Mouse (Mus musculus): ENCODE results near the gene Anapc11.
A peak's percentile ranks its signal among the peaks of the same experiment; 100 is the strongest.
"Not testable (repeated sequence)": the region's sequence is repeated elsewhere in the genome, so short reads cannot be mapped to it uniquely, and the experiment has no call there.

Gene Anapc11

GRCm38 (mm10) chr11:120598283-120598989, at the start of gene Anapc11, which contains the start of gene Alyref:
Anapc11 (plus strand) TSS chr11:120598421.
Alyref (minus strand) TSS chr11:120598365.
- peak; percentile 97 for DNase-seq

GRCm38 (mm10) chr11:120548786-120549167, 49.4 kb upstream of the Anapc11 start:
- no peak for DNase-seq

- DNase-seq, result peak; percentile 94
Measured at GRCm38 (mm10) chr11:120549168-120549945, 48.9 kb upstream of the Anapc11 start, which contains the start of gene Mcrip1. Mcrip1 (minus strand) TSS chr11:120549727.

DNA sequence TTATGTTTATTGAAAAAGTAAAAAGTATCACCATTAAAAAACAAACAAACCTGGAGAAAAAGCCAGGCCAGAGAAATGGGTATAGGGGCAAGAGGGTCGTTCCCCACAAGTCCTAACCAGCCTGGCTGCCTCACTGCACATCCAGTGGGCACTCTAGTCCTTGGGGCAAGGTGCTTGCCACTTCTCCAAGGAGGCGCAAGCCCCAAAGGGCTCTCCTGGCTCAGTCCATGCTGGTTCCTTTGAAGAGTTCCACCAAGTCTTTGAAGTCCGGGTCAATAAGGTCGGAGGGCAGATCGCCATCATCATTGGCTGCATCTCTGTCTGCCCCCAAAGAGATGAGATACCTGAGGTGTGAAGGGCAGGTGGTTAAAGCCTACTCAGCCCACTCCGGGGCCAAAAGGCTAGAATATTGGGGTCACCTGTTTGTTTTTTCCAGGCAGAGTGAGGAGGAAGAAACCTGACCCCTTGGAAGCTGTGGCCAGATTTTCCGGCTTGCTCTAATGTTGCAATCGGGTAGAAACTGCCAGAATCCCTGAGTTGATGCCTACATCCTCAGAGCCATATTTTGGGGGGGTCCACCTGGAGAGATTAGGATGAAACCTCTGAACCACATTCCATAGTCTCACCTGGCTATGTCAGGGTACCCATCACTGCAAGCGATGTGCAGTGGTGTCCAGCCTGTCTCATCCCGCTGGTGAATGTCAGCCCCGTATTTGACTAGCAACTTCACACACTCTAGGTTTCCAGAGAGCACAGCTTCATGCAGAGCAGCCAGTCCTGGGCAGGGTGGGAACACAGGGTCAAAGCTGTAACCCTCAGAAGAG, 48.0 kb upstream of the Anapc11 start:
- no peak for DNase-seq

DNA sequence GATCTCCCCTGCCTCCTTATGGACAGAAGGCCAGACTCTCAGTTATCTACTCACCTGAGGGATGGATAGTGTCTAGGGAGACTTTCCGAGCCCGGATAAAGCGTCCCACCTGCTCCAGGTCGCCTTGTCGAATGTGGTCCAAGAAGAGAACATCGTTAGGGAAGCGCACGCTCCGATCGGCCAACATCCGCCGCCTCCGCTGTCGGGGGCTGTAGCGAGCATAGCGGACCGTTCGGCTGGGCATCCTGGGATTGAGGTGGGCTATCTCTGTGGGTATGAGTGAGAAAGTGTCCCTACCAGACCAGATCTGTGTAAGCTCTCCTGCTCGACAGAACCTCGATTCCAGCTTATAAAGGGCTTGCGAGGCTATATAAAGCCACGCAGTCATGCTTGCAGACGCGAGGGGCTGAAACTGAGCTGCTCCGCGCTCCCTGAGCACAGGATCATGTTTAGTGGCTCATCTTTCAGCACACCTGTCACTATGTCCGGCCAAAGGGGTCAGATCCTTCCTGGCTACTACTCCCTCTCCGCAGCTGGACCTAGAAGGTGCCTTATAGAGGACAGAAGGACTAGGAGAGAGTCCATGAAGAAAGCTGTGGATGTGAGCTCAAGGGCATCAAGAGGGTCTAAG, 47.3 kb upstream of the Anapc11 start, which contains the start of gene Ppp1r27:
TSS of gene Ppp1r27 (minus strand) at position 323 of the 631 bp plus-strand sequence.
- no peak for DNase-seq

GRCm38 (mm10) chr11:120552736-120553135, 45.5 kb upstream of the Anapc11 start:
- DNase-seq, result no peak

DNA sequence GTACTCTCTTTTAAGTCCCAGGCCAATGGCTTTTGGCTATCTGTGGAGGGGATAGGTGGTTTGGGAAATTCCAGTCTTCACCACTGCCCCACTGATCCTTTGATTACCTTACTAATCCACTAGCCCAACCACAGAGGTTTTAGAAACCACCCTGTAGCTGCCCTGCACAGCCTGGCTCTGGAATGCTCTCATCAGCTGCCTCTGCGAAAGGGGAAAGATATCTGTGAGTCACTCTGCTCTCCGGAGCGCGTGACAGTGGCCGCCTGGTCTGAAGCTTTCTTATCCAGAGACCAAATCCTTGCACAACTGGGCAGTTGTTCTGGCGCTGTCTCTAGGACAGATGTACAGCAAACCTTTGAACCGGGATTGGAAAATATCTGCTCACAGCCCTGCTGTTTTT, 43.4 kb upstream of the Anapc11 start:
- no peak for DNase-seq

- DNase-seq, result no peak
Measured at GRCm38 (mm10) chr11:120555260-120555659, 43.0 kb upstream of the Anapc11 start.

DNA sequence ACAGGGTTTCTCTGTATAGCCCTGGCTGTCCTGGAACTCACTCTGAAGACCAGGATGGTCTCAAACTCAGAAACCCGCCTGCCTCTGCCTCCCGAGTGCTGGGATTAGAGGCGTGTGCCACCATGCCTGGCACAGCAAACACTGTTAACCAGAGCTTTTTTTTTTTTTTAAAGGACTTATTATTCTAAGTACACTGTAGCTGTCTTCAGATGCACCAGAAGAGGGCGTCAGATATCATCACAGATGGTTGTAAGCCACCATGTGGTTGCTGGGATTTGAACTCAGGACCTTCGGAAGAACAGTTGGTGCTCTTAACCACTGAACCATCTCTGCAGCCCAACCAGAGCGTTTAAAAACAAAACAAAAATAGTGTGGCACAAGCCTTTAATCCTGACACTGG, 39.4 kb upstream of the Anapc11 start:
- not testable (repeated sequence) for DNase-seq

DNA sequence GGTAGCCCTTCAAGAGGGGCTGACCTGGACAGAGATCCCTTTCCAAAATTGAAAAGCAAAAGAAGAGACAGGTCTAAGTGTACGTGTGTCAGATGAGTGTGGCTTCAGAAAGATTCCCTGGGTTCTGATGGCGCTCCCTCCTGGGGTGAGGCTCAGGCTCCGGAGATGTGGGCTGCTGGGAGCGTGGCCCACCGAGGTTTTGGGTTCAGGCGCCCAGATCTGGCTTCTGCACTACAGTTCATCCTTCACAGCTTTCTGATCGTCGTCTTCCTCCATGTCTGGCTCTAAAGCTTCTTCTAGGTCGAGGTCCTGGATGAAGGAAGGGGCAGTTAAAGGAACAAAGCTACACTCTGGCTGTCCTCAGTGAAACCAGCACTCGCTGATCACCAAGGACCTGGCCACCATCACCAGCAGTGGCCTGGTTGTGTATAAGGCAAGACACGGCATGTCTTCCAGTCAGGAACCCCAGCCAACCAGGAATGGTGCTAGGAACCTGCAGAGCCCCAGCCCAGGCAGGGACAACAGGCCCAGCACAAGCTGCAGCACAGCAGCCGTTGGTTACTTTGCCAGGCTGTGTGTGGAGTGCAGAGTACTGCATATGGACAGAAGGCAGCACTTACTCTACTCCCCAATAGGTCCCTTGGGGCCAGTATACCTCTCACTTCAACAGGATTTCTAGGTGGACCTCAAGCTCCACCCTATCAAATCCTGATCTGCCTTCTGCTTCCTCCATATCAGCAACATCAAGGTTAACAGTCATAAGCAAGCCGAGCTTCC, 37.1 kb upstream of the Anapc11 start:
- no peak for DNase-seq

GRCm38 (mm10) chr11:120562949-120563348, 35.3 kb upstream of the Anapc11 start:
- DNase-seq, result no peak

GRCm38 (mm10) chr11:120565114-120565513, 33.1 kb upstream of the Anapc11 start:
- DNase-seq, result no peak

- no peak for DNase-seq
Measured at GRCm38 (mm10) chr11:120568324-120568723, 29.9 kb upstream of the Anapc11 start.

DNA sequence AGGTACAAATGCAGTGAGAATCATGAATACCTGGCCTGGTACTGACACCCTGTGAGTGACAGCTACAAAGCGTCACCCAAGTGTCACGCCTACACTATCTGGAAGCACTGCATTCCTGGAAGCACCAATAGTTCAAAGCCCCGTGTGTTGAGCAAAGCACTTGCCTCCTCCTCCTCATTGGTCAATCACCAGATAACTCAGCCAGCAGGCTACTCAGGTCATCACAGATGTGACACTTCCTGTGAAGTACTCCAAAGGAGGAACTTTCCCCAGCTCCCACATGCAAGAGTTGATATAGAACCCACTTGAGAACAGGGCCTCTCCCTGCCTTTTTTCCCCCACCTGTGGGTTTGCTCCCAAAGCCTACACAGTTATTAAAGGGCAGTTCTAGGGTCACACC, 27.1 kb upstream of the Anapc11 start:
- DNase-seq, result peak; percentile 46

DNA sequence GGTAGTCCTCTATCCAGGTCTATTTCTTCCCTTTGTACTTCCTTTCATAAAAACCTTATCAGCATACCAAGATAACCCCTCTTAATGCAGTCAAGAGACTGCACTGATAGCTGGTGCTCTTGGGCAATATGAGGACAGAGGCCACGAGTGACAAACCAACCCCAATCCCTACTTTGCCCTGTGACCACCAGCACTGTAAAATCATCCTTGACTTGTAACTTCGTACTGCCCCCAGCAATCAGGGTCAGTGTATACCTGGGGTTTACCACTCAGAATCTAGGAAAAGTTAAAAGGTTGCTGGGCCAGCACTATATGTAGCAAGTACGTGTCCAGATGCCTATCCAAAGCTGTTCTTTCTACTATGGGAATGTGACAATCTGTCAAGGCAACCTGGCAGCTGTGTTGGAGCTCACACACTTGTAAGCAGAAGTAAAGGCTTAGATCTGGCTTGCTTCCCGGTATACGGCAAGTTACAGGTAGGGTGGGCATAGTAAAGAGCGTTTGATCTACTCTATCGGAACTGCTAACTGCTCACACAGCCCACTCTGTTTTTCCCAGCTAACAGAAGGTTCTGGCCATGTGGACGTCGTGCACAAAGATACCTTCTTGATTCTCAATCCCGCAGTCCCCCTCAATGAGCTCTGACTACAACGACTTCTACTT, 26.3 kb upstream of the Anapc11 start:
- DNase-seq, result no peak

- DNase-seq, result no peak
Measured at GRCm38 (mm10) chr11:120572417-120572751, 25.8 kb upstream of the Anapc11 start.

DNA sequence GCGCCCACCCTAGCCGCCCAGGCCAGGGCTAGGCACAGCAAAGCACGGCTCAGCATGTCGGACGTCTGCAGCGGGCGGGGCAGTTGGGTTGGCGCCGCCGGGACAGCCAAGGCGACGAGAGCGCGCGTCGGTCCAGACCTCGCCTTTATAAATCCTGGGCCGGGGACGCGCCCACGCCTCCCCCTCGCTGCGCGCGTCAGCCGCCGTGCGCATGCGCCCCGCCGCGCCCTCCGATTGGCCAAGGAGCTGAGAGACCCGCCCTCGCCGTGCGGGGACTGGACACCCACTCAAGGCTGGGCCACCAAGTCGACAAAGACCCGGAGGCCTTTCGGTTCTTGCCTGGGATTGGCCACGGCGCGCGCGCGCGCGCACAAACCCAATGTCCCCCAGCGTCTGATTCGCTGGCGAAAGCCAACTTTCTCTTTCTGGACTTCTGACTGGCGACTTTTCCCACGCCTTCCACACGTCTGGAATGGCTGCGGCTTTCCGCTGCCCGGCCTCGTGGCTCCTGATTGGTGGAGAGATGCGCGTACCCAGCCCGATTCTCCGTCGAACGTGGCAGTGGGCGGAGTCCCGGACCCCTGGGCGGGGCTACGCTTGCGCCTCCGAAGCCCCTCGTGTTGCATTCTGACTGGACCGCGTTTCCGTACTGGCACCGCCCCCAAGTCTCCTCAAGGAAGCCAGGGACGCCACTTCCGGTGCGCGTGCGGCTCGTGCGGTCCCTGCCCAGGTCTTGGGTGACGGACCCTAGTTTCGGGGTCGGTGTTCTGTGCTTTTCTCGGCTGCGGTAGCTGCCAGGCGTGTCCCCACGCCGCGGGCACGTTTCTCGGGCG, 25.3 kb upstream of the Anapc11 start, which contains the start of gene P4hb:
TSS of gene P4hb (minus strand) at position 502 of the 833 bp plus-strand sequence.
- DNase-seq, result peak; percentile 99

DNA sequence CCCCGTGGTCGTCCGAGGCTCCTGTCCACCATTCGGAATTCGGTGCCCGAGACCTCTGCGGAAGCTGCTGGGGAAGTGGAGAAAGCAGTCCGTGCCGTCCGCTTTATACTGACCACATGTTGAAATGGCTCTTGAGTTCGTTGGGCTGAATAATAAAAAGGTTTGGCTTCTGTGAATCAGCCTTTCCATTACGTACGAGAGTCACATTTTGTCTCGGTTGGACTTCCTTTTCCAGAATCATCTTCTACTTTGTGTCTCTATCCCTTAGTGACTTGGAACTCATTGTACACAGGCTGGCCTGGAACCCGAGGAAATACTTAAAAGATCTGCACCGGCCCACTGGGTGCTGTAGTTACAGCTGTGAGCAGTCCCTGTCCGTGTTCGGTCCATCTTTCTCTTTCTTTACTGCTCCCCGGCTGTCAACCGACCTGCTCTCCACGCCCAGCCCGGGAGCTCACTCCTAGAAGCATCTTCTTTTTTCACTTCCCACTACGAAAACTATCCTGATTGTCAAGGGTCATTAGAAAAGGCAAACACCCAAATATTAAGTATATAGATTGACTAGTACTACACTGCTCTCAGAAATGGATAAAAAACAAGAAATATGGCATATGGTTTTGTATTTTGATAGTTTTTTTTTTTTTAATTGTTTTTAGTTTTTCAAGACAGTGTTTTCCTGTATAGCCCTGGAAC, 24.5 kb upstream of the Anapc11 start:
- peak; percentile 36 for DNase-seq

DNA sequence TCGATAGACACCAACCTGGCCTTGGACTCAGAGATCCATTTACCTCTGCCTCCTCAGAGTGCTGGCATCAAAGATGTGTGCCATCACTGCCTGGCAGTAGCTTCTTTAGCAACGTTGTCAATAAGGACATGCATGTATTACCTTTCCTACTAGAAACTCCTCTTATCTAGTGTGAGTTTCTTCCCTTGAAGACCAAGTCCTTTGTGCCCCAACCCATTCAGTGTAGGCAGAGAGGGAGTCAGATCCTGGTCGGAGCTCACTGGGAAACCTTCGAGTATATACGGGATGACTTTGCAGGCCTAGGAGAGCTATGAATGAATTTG, 24.0 kb upstream of the Anapc11 start:
- no peak for DNase-seq

- DNase-seq, result no peak
Measured at GRCm38 (mm10) chr11:120575046-120575445, 23.2 kb upstream of the Anapc11 start.
